Mouse (Mus musculus): Measurements from ENCODE around the gene Manba. TPM values are rescaled to one million over a fixed set of nuclear protein-coding genes. Genes with fewer than 3 reads are reported as not detected.
"Not testable (repeated sequence)": the region's sequence is repeated elsewhere in the genome, so short reads cannot be mapped to it uniquely, and the experiment has no call there.

Manba gene
- polyA plus RNA-seq, 1 experiment from 2014 or later = 20.1 TPM

DNA sequence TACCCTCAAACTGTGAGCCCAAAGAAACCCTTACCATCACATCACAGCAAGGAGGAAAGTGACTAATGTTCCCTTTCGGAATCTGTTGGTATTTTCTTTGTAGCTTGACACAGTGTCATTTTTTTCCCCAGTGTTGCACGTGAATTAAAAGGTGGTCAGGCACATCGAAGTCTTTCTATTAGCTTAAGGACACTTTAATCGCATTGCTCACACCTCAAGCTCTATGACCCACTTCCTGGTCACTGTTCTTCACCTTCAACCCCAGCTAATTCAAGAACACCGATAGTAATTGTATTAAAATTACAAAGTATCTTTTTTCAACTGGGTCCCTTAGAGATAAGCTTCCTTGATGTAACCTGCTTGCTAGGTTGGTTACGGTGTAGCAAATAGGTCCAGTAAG lies 4.6 kb upstream of the Manba start:
- no peaks in the 10 kb centered on the region for H3K27me3 ChIP-seq (replicated peaks; ENCODE audit: control insufficient read depth, insufficient read depth, low read length)
- H3K27ac ChIP-seq (ENCODE audit: low read length) = no peak overlapping the region
- 86% methylated on average over 6 of the region's 6 CpGs for WGBS
- no peak overlapping the region for H3K4me2 ChIP-seq (ENCODE audit: low read depth, low read length)
- no peaks in the 10 kb centered on the region for H3K9me3 ChIP-seq (ENCODE audit: control insufficient read depth, low read length)
- no peak for ATAC-seq
- no peak overlapping the region for H3K9ac ChIP-seq (ENCODE audit: low read depth, low read length)
- no peaks in the 10 kb centered on the region for H3K36me3 ChIP-seq (ENCODE audit: control insufficient read depth, insufficient read depth, low read length)
- H3K4me1 ChIP-seq (ENCODE audit: control insufficient read depth, insufficient read depth, low read length) = 0 out of 2 replicates have a peak, but pooled peaks cover 2% of the 10 kb centered on the region
- H3K4me3 ChIP-seq (ENCODE audit: low read length) = no peak overlapping the region

DNA sequence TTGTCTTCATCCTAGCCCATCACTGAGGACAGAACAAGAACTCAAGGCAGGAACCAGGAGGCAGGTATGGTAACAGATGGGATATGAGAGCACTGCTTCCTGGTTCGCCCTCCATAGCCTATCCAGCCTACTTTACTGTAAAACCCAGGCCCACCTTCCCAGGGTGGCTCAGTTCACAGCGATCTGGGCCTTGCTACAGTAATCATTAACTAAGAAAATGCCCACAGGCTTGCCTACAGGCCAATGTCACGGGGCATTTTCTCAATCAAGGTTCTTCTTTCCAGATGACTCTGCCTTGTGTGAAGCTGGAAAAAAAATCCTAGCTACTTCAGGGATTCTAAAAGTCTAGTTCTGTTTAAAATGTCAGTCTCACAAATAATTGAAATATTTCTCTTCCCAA lies 3.8 kb upstream of the Manba start:
- Histone ChIP-seq H3K27ac (ENCODE audit: low read length) (no peak overlapping the region), H3K27me3 (replicated peaks; ENCODE audit: control insufficient read depth, insufficient read depth, low read length) (no peaks in the 10 kb centered on the region), H3K4me3 (ENCODE audit: low read length) (no peak overlapping the region), H3K4me2 (ENCODE audit: low read depth, low read length) (no peak overlapping the region), H3K9ac (ENCODE audit: low read depth, low read length) (no peak overlapping the region), H3K36me3 (ENCODE audit: control insufficient read depth, insufficient read depth, low read length) (no peaks in the 10 kb centered on the region), H3K4me1 (ENCODE audit: control insufficient read depth, insufficient read depth, low read length) (no peaks in the 10 kb centered on the region), H3K9me3 (ENCODE audit: control insufficient read depth, low read length) (no peaks in the 10 kb centered on the region)
- no peak for ATAC-seq
- WGBS = 71% methylated on average over 3 of the region's 3 CpGs

DNA sequence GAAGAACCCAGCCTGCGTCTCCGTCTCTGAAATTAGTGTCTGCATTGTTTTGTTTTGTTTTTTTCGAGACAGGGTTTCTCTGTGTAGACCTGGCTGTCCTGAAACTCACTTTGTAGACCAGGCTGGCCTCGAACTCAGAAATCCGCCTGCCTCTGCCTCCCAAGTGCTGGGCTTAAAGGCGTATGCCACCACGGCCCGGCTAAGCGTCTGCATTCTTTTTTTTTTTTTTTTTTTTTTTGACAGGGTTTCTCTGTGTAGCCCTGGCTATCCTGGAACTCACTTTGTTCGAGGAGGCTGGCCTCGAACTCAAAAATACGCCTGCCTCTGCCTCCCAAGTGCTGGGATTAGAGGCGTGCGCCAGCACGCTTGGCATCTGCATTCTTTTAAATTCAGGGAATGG lies 761 bp upstream of the Manba start:
- peak overlapping the region; percentile 95 for H3K4me2 ChIP-seq (ENCODE audit: low read depth, low read length)
- not testable (repeated sequence) for ATAC-seq; H3K4me1 ChIP-seq (ENCODE audit: control insufficient read depth, insufficient read depth, low read length); H3K9ac ChIP-seq (ENCODE audit: low read depth, low read length); H3K9me3 ChIP-seq (ENCODE audit: control insufficient read depth, low read length); H3K36me3 ChIP-seq (ENCODE audit: control insufficient read depth, insufficient read depth, low read length); H3K27me3 ChIP-seq (replicated peaks; ENCODE audit: control insufficient read depth, insufficient read depth, low read length); H3K27ac ChIP-seq (ENCODE audit: low read length)
- H3K4me3 ChIP-seq (ENCODE audit: low read length) = peak overlapping the region; percentile 83; the same call in 1 of the 2 replicates
- 88% methylated on average over 15 of the region's 15 CpGs for WGBS

- 0 out of 2 replicates have a peak overlapping the region, but pooled peaks have one; percentile 37 for H3K27ac ChIP-seq (ENCODE audit: low read length)
- no peaks in the 10 kb centered on the region for H3K4me1 ChIP-seq (ENCODE audit: control insufficient read depth, insufficient read depth, low read length)
Observed at GRCm38 (mm10) chr3:135485900-135486241, 460 bp downstream of the Manba start.

GRCm38 (mm10) chr3:135486351-135486750 lies 940 bp downstream of the Manba start:
- Histone ChIP-seq H3K36me3 (ENCODE audit: control insufficient read depth, insufficient read depth, low read length) (no peaks in the 10 kb centered on the region; the same call in 1 of the 2 replicates), H3K9ac (ENCODE audit: low read depth, low read length) (peak overlapping the region; percentile 82), H3K4me3 (ENCODE audit: low read length) (peak overlapping the region; percentile 83), H3K9me3 (ENCODE audit: control insufficient read depth, low read length) (no peaks in the 10 kb centered on the region), H3K4me1 (ENCODE audit: control insufficient read depth, insufficient read depth, low read length) (no peaks in the 10 kb centered on the region), H3K4me2 (ENCODE audit: low read depth, low read length) (peak overlapping the region; percentile 95), H3K27me3 (replicated peaks; ENCODE audit: control insufficient read depth, insufficient read depth, low read length) (no peaks in the 10 kb centered on the region), H3K27ac (ENCODE audit: low read length) (no peak overlapping the region)
- WGBS = 63% methylated on average over 5 of the region's 5 CpGs
- ATAC-seq = no peak

More at GRCm38 (mm10) chr3:135485900-135486241, 460 bp downstream of the Manba start:
- ATAC-seq = no peak
- Histone ChIP-seq H3K4me3 (ENCODE audit: low read length) (peak overlapping the region; percentile 83), H3K36me3 (ENCODE audit: control insufficient read depth, insufficient read depth, low read length) (no peaks in the 10 kb centered on the region; the same call in 1 of the 2 replicates), H3K4me2 (ENCODE audit: low read depth, low read length) (peak overlapping the region; percentile 95), H3K27me3 (replicated peaks; ENCODE audit: control insufficient read depth, insufficient read depth, low read length) (no peaks in the 10 kb centered on the region), H3K9ac (ENCODE audit: low read depth, low read length) (peak overlapping the region; percentile 82), H3K9me3 (ENCODE audit: control insufficient read depth, low read length) (no peaks in the 10 kb centered on the region)
- WGBS = 7% methylated on average over 9 of the region's 9 CpGs

DNA sequence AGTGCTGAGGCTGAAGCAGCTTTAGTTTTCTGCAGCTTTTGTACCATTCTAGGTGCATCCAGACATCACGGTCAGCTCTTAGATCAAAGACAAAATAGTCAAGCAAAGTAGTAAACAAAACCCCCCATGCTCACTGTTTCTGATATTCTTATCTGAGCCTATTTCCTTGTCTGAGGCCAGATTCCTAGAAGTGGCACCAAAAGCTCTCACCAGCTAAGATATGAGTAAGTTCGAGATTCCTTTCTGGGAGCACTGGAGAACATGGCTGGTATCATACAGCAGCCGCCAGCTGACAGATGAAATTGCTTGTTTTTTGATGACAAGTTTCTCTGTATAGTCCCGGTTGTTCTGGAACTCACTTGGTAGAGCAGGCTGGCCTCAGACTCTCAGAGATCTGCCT lies 2.4 kb downstream of the Manba start:
- Histone ChIP-seq H3K27ac (ENCODE audit: low read length) (no peak overlapping the region), H3K9ac (ENCODE audit: low read depth, low read length) (no peak overlapping the region), H3K4me3 (ENCODE audit: low read length) (no peak overlapping the region), H3K27me3 (replicated peaks; ENCODE audit: control insufficient read depth, insufficient read depth, low read length) (no peaks in the 10 kb centered on the region), H3K9me3 (ENCODE audit: control insufficient read depth, low read length) (no peaks in the 10 kb centered on the region), H3K4me2 (ENCODE audit: low read depth, low read length) (no peak overlapping the region), H3K4me1 (ENCODE audit: control insufficient read depth, insufficient read depth, low read length) (no peaks in the 10 kb centered on the region), H3K36me3 (ENCODE audit: control insufficient read depth, insufficient read depth, low read length) (no peaks in the 10 kb centered on the region; the same call in 1 of the 2 replicates)
- 90% methylated on average over 4 of the region's 4 CpGs for WGBS
- no peak for ATAC-seq

DNA sequence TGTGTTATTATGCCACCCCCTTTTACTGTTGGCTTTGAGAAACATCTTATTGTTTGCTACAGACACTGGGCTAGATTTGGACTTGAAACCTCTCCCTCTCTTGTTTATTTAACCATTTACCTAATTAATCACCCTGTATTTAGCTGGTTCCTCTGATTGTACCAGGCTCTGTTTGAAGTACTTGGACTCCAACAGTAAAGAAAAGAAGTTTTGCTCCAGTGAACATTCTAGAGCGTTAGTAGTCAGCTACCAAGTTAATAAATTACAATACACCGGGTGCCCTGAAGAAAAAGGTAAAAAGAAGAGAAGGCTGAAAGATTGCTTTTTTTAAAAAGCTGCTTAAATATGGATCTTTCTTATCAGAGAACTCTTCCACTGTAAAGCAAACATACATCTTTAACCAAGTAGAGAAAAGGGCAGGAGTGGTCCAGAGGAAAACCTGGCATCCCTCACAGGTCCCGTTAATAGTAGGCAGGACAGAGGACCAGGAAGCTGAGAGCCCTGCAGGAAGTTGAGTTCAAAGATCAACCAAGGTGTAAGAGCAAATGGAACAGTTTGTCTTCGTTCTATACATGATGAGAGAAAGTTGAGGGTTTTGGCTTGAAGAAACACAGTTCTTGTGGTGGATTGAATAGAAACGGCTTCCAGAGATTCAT lies 4.6 kb downstream of the Manba start:
- no peak for ATAC-seq
- Histone ChIP-seq H3K4me3 (ENCODE audit: low read length) (no peak overlapping the region), H3K27ac (ENCODE audit: low read length) (no peak overlapping the region), H3K36me3 (ENCODE audit: control insufficient read depth, insufficient read depth, low read length) (no peaks in the 10 kb centered on the region; the same call in 1 of the 2 replicates), H3K4me1 (ENCODE audit: control insufficient read depth, insufficient read depth, low read length) (no peaks in the 10 kb centered on the region), H3K9ac (ENCODE audit: low read depth, low read length) (no peak overlapping the region), H3K4me2 (ENCODE audit: low read depth, low read length) (no peak overlapping the region), H3K9me3 (ENCODE audit: control insufficient read depth, low read length) (no peaks in the 10 kb centered on the region), H3K27me3 (replicated peaks; ENCODE audit: control insufficient read depth, insufficient read depth, low read length) (no peaks in the 10 kb centered on the region)
- 63% methylated on average over 5 of the region's 5 CpGs for WGBS

GRCm38 (mm10) chr3:135491102-135491501 lies 5.7 kb downstream of the Manba start:
- no peaks in the 10 kb centered on the region for H3K9me3 ChIP-seq (ENCODE audit: control insufficient read depth, low read length)
- ATAC-seq = peak; percentile 40
- H3K4me1 ChIP-seq (ENCODE audit: control insufficient read depth, insufficient read depth, low read length) = no peaks in the 10 kb centered on the region
- H3K4me3 ChIP-seq (ENCODE audit: low read length) = no peak overlapping the region
- H3K9ac ChIP-seq (ENCODE audit: low read depth, low read length) = no peak overlapping the region
- no peaks in the 10 kb centered on the region for H3K27me3 ChIP-seq (replicated peaks; ENCODE audit: control insufficient read depth, insufficient read depth, low read length)
- no peak overlapping the region for H3K4me2 ChIP-seq (ENCODE audit: low read depth, low read length)
- H3K27ac ChIP-seq (ENCODE audit: low read length) = no peak overlapping the region
- WGBS = 91% methylated on average over 6 of the region's 6 CpGs
- no peaks in the 10 kb centered on the region; the same call in 1 of the 2 replicates for H3K36me3 ChIP-seq (ENCODE audit: control insufficient read depth, insufficient read depth, low read length)

DNA sequence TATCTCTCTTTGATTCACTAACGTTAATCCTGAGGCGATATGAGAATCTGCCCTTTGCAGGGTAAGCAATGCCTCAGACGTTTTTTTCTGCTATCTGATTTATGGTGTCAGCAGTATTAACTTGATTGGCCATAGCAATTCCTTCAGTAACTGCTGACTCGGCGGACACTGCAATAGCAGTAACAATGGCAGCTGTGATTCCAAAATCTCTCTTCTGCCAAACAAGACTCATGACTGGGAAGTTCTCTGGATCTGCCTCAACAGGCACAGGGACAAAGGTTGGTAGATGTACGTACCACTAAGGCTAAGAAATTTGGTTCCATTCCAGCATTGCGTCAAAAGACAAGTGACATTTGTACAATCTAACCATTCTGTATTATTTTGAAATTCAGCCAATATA lies 7.9 kb downstream of the Manba start:
- 82% methylated on average over 7 of the region's 7 CpGs for WGBS
- H3K4me2 ChIP-seq (ENCODE audit: low read depth, low read length); H3K9me3 ChIP-seq (ENCODE audit: control insufficient read depth, low read length); H3K9ac ChIP-seq (ENCODE audit: low read depth, low read length); H3K4me3 ChIP-seq (ENCODE audit: low read length); H3K36me3 ChIP-seq (ENCODE audit: control insufficient read depth, insufficient read depth, low read length); ATAC-seq; H3K27ac ChIP-seq (ENCODE audit: low read length); H3K4me1 ChIP-seq (ENCODE audit: control insufficient read depth, insufficient read depth, low read length); H3K27me3 ChIP-seq (replicated peaks; ENCODE audit: control insufficient read depth, insufficient read depth, low read length): not testable (repeated sequence)

DNA sequence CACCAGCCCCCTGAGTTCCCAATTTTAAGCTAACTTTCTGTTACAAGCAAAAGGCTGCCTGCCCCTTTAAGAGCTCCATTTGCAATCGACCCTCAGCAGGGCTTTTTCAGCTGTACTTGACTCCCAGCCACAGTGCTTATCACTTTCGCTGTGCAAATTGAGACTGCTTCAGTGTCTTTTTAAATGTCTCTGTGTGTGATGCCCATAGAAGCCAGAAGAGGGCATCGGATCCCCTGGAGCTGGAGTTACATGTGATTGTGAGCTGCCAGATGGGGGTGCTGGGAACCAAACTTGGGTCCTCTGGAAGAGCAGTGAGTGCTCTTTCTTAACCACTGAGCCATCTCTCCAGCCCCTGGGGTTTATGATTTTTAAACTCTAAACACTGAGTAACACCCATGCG lies 12.5 kb downstream of the Manba start:
- not testable (repeated sequence) for H3K4me1 ChIP-seq (ENCODE audit: control insufficient read depth, insufficient read depth, low read length); H3K27me3 ChIP-seq (replicated peaks; ENCODE audit: control insufficient read depth, insufficient read depth, low read length); H3K27ac ChIP-seq (ENCODE audit: low read length); H3K4me3 ChIP-seq (ENCODE audit: low read length); H3K4me2 ChIP-seq (ENCODE audit: low read depth, low read length); H3K36me3 ChIP-seq (ENCODE audit: control insufficient read depth, insufficient read depth, low read length); ATAC-seq; H3K9ac ChIP-seq (ENCODE audit: low read depth, low read length); H3K9me3 ChIP-seq (ENCODE audit: control insufficient read depth, low read length)
- 88% methylated on average over 4 of the region's 4 CpGs for WGBS

All from intestine, embryonic 16.5 days (tissue).